Mouse (Mus musculus) left cerebral cortex, postnatal 25 days (tissue): ENCODE data around the gene Commd7. TPM values are rescaled to one million over a fixed set of nuclear protein-coding genes. Genes with fewer than 3 reads are reported as not detected.

ENCODE experiments used
- DNase-seq, 2 experiments: peaks; one replicate each; pipeline ENCODE4 v3.0.0; 2022; ENCODE audit warnings: low spot score in 2 of 2, mixed read lengths in 1 of 2
- intact Hi-C: fragments of 180-260 bp; cut with DNase I; formaldehyde crosslinking; loops from one replicate; pipeline ENCODE4 v1.15.1; 2025
- total RNA-seq, 2 experiments: library from RNA; stranded (reverse); gene quantifications; 2 replicates each; pipeline ENCODE4 v1.2.3; 2021

Gene Commd7
- total RNA-seq, 2 experiments from 2014 or later, result 28.4 to 29.4 TPM

DNA sequence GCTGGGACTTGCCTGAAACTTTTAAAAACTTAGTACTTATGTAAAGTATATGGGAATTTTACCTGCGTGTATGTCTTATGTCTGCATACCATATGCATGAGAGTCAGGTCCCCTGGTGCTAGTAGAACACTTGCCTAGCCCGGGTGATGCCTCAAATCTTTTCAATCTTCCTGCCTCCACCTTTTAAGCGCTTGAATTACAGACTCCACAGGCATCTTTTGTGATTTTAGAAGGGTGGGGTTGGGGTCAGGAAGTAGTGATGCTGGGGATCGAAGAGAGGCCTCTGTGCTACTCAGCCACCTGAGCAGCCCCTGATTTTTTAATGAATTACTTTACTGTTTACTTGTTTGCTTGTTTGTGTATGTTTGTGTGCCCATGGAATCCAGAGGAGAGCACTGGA, 37.6 kb downstream of the Commd7 start:
- DNase-seq, result no peak
- intact Hi-C loops, result no loop called here

GRCm38 (mm10) chr2:153593186-153593585, 39.4 kb downstream of the Commd7 start:
- intact Hi-C loops, result no loop called here
- DNase-seq, result no peak

- no peak for DNase-seq
These were observed 40.2 kb downstream of the Commd7 start for GRCm38 (mm10) chr2:153592056-153593014.

DNA sequence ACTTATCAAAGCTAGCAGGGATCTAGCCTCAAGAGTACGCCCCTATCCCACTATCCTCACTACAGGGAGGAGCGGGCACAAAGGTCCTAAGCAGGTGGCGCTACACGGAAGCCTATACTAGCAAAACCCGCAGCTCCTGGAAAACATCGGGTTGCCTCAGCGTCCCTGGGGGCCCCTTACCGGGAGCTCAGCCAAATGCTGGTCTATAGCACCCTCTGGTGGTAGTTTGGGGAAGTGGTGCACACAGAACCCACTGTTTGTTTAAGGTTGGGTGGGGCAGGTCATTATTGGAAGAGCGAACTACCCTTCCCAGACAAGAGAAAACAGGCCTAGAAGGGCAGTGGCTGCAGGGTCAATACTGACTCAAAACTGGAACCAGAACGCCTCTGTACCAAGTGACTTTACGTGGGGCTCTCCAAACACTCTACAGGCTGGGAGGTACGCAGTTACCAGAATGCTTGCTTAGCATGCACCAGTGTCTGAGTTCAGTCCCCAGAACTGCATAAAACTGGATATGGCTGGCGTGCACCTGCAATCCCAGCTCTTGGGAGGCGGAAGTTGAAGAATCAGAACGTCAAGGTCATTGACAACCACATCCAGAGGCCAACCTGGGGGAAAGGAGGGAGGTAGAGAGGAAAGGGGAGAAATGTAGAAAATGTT, 45.9 kb downstream of the Commd7 start:
- peak; percentile 70 to 78 for DNase-seq
- intact Hi-C loops, result loop anchor here (1.0 to 10.0 kb wide), 4 partner anchors 89 to 442 kb away; partner anchors contain the start of gene Kif3b

More at GRCm38 (mm10) chr2:153592056-153593014, 40.2 kb downstream of the Commd7 start:
- intact Hi-C loops, result no loop called here

DNA sequence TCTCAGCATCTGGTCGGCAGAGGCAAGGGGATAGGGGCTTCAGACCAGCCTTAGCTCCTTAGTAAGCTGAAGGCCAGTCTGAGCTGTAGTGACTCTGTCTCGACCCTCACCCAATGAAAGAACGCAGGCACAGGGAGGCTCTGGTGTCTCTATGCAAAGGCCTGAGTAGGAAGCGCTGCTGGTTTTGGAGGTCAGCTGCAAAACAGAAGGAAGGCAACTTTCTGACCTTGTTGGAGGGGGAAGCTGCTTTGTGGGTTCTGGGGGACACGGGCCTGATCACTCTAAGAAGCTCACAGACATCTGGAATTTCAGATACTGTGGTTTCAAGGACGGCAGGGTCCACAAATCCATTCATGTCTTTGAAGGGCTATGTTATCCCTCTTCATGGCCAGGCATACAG, 46.6 kb downstream of the Commd7 start:
- intact Hi-C loops, result loop anchor here (1.0 to 10.0 kb wide), 4 partner anchors 89 to 441 kb away; partner anchors contain the start of gene Kif3b

GRCm38 (mm10) chr2:153584396-153584795, 48.2 kb downstream of the Commd7 start:
- DNase-seq, result no peak
- intact Hi-C loops, result loop anchor here (10.0 kb wide), 2 partner anchors 290 to 440 kb away; partner anchors contain the start of gene Kif3b

More for the DNA sequence above, 46.6 kb downstream of the Commd7 start:
- no peak for DNase-seq

DNA sequence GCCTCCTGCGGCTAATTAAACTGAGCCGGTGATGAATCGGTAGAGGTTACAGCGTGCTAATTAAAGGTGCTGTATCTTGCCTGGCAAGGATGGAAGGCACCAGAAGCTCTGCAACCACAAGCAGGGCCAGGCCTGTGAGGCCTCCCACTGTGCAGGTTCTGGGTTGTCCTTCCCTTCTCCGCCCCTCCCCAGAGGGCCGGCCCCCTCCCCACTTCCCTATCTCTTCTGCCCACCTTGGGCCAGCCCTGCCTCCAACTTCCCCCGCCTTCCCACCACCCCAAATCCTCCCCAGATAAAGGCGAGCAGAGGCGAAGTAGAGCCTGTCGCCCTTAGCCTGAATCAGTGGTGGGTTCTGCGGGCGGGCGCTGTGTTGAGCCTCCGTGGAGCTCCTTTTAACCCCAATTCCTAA, 48.9 kb downstream of the Commd7 start:
- DNase-seq, result no peak
- intact Hi-C loops, result loop anchor here (10.0 kb wide), 2 partner anchors 289 to 439 kb away; partner anchors contain the start of gene Kif3b

GRCm38 (mm10) chr2:153582876-153583585, 49.5 kb downstream of the Commd7 start:
- DNase-seq, result no peak
- intact Hi-C loops, result loop anchor here (10.0 kb wide), 2 partner anchors 288 to 438 kb away; partner anchors contain the start of gene Kif3b

DNA sequence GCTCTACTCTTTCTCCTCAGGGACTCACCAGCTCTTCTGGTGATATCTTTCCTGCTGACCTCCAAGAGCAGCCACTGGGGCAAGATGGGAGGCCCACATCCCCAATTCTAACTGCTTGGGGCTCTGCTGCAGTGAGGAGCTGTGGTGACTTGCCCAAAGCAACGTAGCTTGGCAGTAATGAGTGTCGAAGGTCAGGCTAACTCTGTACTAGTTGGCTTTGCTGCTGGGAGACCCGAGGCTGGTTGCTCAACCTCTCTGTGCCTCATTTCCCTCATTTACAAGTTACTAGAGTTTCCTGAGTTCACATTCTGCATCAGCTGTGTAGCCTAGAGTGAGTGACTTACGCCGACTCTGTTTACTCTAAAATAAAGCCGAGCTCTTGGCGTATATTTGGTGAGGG, 51.2 kb downstream of the Commd7 start:
- no peak for DNase-seq
- intact Hi-C loops, result loop anchor here (10.0 kb wide), 2 partner anchors 287 to 437 kb away; partner anchors contain the start of gene Kif3b

DNA sequence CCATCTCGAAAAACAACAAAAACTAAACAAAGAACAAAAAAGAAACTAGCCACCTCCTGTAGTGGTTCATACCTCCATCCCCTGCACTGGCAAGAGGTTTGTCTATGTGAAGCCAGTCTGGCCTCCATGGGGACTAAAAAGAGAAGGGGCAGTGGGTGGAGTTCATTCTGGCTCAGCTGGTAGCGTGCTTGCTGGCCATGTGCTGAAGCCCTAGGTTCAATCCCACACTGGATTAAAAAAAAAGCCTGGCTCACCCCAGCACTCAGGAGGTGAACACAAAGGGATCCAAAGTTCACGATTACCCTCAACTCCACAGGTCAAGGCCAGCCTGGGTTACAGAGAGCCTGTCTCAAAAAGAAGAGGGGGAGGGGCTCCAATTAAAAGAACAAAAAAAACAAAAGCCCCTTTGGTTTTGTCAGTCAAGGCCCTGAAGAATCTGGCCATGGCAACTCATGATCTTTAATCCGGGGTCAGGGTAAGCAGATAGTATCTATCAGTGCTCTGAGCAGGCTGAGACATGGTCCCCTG, 52.1 kb downstream of the Commd7 start:
- intact Hi-C loops, result loop anchor here (10.0 kb wide), 2 partner anchors 286 to 436 kb away; partner anchors contain the start of gene Kif3b
- DNase-seq, result no peak

GRCm38 (mm10) chr2:153580042-153580441, 52.5 kb downstream of the Commd7 start:
- intact Hi-C loops, result loop anchor here (10.0 kb wide), 2 partner anchors 285 to 435 kb away; partner anchors contain the start of gene Kif3b
- no peak for DNase-seq

DNA sequence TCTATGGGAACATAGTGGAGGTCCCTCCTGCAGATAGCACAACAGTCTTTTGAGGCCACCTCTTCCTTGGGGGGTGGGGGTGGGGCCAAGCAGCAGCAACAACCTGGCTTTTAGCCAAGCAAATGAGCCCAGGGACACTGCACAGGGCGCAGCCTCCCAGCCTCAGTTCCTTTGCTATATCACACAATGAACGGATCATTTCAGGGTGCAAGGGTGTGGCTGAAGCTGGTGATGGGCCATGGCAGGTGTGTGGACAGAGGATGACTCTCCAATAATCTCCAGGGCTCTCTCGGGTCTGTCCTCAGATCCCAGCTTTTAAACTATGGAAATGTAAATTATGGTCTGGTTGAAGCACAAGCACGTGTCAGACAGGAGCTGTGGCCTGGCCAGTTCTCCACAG, 55.5 kb downstream of the Commd7 start:
- DNase-seq, result no peak
- intact Hi-C loops, result no loop called here

GRCm38 (mm10) chr2:153576150-153576549, 56.4 kb downstream of the Commd7 start:
- no peak for DNase-seq
- intact Hi-C loops, result no loop called here

DNA sequence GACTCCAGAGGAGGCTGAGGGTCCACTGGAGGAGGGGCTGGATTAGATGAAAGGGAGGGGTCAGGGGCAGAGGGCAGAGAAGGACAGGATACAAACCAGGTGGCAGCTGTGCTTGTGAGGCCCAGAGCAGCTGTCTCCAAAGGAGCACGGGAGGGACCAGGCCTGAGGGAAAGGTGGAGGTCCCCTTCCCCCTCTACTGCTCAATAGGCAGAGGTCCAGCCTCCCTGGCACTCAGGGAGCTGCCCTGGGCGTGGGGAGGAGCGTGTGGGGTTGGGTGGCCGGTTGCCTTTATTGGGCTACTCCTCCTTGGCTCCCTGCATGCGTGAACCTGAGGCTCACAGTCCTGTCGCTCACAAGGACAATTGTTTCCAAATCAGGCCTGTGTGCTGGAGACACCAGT, 57.0 kb downstream of the Commd7 start:
- no peak for DNase-seq
- intact Hi-C loops, result no loop called here

- DNase-seq, result no peak
- intact Hi-C loops, result no loop called here
These were observed 59.5 kb downstream of the Commd7 start for GRCm38 (mm10) chr2:153573101-153573500.

GRCm38 (mm10) chr2:153568541-153568940, 64.0 kb downstream of the Commd7 start:
- DNase-seq, result no peak
- intact Hi-C loops, result loop anchor here (5.0 kb wide), 1 partner anchor 86 kb away; no protein-coding TSS in a partner anchor

GRCm38 (mm10) chr2:153568013-153568412, 64.6 kb downstream of the Commd7 start:
- no peak for DNase-seq
- intact Hi-C loops, result loop anchor here (5.0 kb wide), 1 partner anchor 86 kb away; no protein-coding TSS in a partner anchor
